Mouse (Mus musculus) bone marrow, adult 2 months (tissue): ENCODE results near the gene Sox5.

Source experiments
- CTCF ChIP-seq: fragments of 200-500 bp; IDR thresholded peaks from 2 replicates; pipeline ENCODE4 v1.5.1; 2011; ENCODE audit warnings: low read length, control low read depth; ENCODE audit not compliant: control insufficient read depth, insufficient read depth
- POLR2A ChIP-seq: fragments of 200-500 bp; IDR thresholded peaks from 2 replicates; pipeline ENCODE4 v1.6.1; 2011; ENCODE audit warnings: low read depth, mild to moderate bottlenecking, control low read depth, low read length, borderline replicate concordance; ENCODE audit not compliant: control insufficient read depth

DNA sequence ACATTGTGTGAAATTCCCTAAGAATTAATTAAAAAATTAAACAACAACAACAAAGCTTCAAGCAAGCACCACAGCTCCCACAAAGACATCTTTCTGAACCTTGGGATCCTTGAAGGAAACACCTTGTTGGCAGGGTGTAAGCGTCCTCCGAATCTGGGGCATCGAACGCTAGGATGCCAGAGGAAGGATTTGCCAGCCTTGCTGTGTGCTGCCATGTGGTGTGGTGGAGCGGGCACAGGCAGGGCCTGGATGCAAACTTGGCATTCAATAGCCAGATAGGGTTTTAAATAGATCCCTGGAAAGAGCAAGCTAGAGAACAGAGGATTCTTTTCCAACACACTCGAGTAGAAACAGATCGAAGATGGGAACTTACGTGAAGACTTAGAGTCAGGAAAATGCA, 322.3 kb downstream of the Sox5 start:
- no peak for TF ChIP-seq CTCF
- no peak for TF ChIP-seq POLR2A
